Mouse (Mus musculus): ENCODE results near the gene Lmntd1.

DNA sequence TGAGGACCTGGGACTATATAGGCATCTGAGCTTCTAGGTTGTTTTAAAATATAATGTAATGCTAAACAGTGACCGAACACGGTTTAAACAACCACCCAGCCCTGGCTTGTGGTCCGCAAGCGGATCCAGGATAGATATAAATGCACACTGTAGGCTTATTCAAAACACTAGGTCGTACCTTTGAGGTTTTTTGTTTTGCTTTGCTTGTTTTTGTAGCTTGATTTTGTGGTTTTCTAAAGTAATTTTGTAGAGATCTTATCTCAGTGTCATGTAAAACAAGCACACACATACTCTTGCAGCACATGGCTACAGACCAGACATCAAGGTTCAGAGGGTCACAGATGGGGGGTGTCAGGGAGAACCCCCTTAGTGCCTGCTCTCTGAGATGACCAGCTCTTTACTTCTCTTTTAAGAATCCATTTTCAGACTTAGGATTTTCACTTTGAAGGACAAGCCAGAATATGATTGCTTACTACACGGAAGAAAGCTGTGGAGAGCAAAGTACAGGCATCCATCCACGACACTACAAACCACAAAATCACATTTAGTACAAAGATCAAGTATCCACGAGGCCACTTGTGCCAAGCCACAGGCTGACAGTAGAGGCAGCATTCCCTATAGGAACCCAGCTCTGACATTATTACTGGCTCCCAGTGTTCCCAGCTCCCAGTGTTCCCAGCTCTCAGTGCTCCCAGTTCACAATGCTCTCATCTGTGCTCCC, 196.2 kb downstream of the Lmntd1 start:
- TF ChIP-seq CTCF (IDR thresholded peaks at IDR 0.05; ENCODE audit: extremely low read depth, insufficient read length, insufficient replicate concordance, low read depth, low read length) (no peak), POLR2A (IDR thresholded peaks at IDR 0.05; ENCODE audit: low read depth, low read length) (no peak)

All from small intestine, adult 2 months (tissue).